ENCODE assay signal across 21 mouse cellular contexts in the genomic region with DNA sequence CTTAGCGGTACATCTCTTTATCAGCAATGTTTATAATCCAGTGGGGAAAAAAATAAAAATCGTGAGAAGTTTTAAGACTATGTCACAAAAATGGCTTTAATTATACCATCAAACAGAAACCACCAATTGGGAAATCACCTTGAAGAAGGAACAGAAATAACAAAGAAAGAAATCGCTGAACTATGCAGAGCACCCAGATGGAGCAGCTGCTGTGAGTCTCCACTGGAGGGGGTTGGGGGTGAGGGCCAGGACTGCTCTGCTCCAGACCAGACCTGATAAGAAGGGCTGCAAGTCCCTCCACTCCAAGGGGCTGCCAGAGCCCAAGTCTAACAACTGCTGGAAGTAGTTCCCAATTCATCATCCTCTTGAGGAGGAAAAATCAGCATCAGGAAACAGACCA. TPM values are rescaled to one million over a fixed set of nuclear protein-coding genes. Genes with fewer than 3 reads are reported as not detected.
DNase-seq lines count a peak whose midpoint lies in the region; ATAC-seq and TF ChIP-seq lines count a peak whose summit lies in the region.
"Had no signal": no experiment of that assay in that cellular context is flagged by ENCODE, and none has a peak within 500 bp of the region (broad histone marks: within the 10 kb centered on the region; RNA-seq: fewer than 3 reads in every experiment).

No protein-coding gene starts in this region.

- no peaks in the 10 kb centered on the region for H3K9me3 ChIP-seq in heart, embryonic 11.5 days (replicated peaks; ENCODE audit: control insufficient read depth, low read length)
- no peaks in the 10 kb centered on the region for H3K9me3 ChIP-seq in liver, embryonic 14.5 days (ENCODE audit: control insufficient read depth, low read length)
- H3K9me3 ChIP-seq in liver, embryonic 11.5 days (ENCODE audit: control insufficient read depth, low read length), result no peaks in the 10 kb centered on the region
- H3K9me3 ChIP-seq in hindbrain, embryonic 13.5 days, result no peaks in the 10 kb centered on the region
- H3K9me3 ChIP-seq: embryonic facial prominence, embryonic 15.5 days; forebrain, embryonic 15.5 days; G1E; heart, embryonic 13.5 days; intestine, embryonic 15.5 days had no signal

- H3K4me1 ChIP-seq in heart, embryonic 11.5 days (ENCODE audit: control insufficient read depth, insufficient read depth, low read length), result peaks cover 3% of the 10 kb centered on the region; the same call in 1 of the 2 replicates
- peaks cover 0 to 10% of the 10 kb centered on the region in 2 experiments; a peak in 2 of 4 replicates for H3K4me1 ChIP-seq in liver, embryonic 14.5 days (replicated peaks; ENCODE audit: control insufficient read depth in 2 of 2, insufficient read depth in 2 of 2, low read length in 1 of 2)
- H3K4me1 ChIP-seq in liver, embryonic 11.5 days (replicated peaks; ENCODE audit: control insufficient read depth, insufficient read depth, low read length), result peaks cover 1% of the 10 kb centered on the region; the same call in 1 of the 2 replicates
- H3K4me1 ChIP-seq in hindbrain, embryonic 13.5 days (replicated peaks), result peaks cover 1% of the 10 kb centered on the region; the same call in 1 of the 2 replicates
- H3K4me1 ChIP-seq: embryonic facial prominence, embryonic 15.5 days; forebrain, embryonic 15.5 days; intestine, embryonic 15.5 days had no signal

- H3K27ac ChIP-seq in heart, embryonic 11.5 days (ENCODE audit: low read depth, low read length), result no peak overlapping the region
- no peak overlapping the region for H3K27ac ChIP-seq in liver, embryonic 14.5 days
- no peak overlapping the region for H3K27ac ChIP-seq in liver, embryonic 11.5 days (ENCODE audit: low read depth, low read length)
- H3K27ac ChIP-seq in hindbrain, embryonic 13.5 days, result no peak overlapping the region
- H3K27ac ChIP-seq: embryonic facial prominence, embryonic 15.5 days; forebrain, embryonic 15.5 days; heart, embryonic 13.5 days; hindbrain, embryonic 14.5 days; intestine, embryonic 15.5 days had no signal

- no peaks in the 10 kb centered on the region for H3K27me3 ChIP-seq in heart, embryonic 11.5 days (ENCODE audit: control insufficient read depth, insufficient read depth, low read length)
- H3K27me3 ChIP-seq in liver, embryonic 14.5 days (ENCODE audit: control insufficient read depth, insufficient read depth, low read length), result no peaks in the 10 kb centered on the region
- no peaks in the 10 kb centered on the region for H3K27me3 ChIP-seq in liver, embryonic 11.5 days (replicated peaks; ENCODE audit: control insufficient read depth, insufficient read depth, low read length)
- H3K27me3 ChIP-seq in hindbrain, embryonic 13.5 days, result no peaks in the 10 kb centered on the region
- H3K27me3 ChIP-seq: embryonic facial prominence, embryonic 15.5 days; forebrain, embryonic 15.5 days; heart, embryonic 13.5 days; intestine, embryonic 15.5 days had no signal

- H3K9ac ChIP-seq in heart, embryonic 11.5 days (ENCODE audit: low read depth, low read length), result no peak overlapping the region
- no peak overlapping the region for H3K9ac ChIP-seq in liver, embryonic 14.5 days (replicated peaks)
- no peak overlapping the region for H3K9ac ChIP-seq in liver, embryonic 11.5 days (ENCODE audit: low read depth, low read length)
- H3K9ac ChIP-seq in hindbrain, embryonic 13.5 days, result no peak overlapping the region
- H3K9ac ChIP-seq: embryonic facial prominence, embryonic 15.5 days; forebrain, embryonic 15.5 days; heart, embryonic 13.5 days; hindbrain, embryonic 14.5 days; intestine, embryonic 15.5 days had no signal

- ATAC-seq in heart, embryonic 11.5 days (replicated peaks; ENCODE audit: insufficient number of reproducible peaks, low FRiP score, low TSS enrichment), result 0 out of 2 replicates have a peak, but pooled peaks have one; percentile 71
- ATAC-seq in liver, embryonic 14.5 days (ENCODE audit: insufficient read depth), result no peak
- ATAC-seq in liver, embryonic 11.5 days (replicated peaks; ENCODE audit: low FRiP score), result no peak
- ATAC-seq in common myeloid progenitor, adult 5-6 weeks (replicated peaks; ENCODE audit: low read depth, poor library complexity, severe bottlenecking), result peak; percentile 62; the same call in 1 of the 2 replicates
- ATAC-seq in hindbrain, embryonic 13.5 days (ENCODE audit: low FRiP score), result no peak
- ATAC-seq: forebrain, embryonic 15.5 days; intestine, embryonic 15.5 days had no signal

- H3K36me3 ChIP-seq in heart, embryonic 11.5 days (ENCODE audit: control insufficient read depth, insufficient read depth, low read length), result no peaks in the 10 kb centered on the region
- H3K36me3 ChIP-seq in liver, embryonic 14.5 days (replicated peaks; ENCODE audit: control insufficient read depth, insufficient read depth, low read depth), result no peaks in the 10 kb centered on the region
- no peaks in the 10 kb centered on the region for H3K36me3 ChIP-seq in liver, embryonic 11.5 days (ENCODE audit: control insufficient read depth, insufficient read depth, low read length)
- H3K36me3 ChIP-seq in hindbrain, embryonic 13.5 days, result peaks cover 7% of the 10 kb centered on the region; the same call in 1 of the 2 replicates
- H3K36me3 ChIP-seq: embryonic facial prominence, embryonic 15.5 days; G1E; heart, embryonic 13.5 days; intestine, embryonic 15.5 days had no signal

- no peak for TF ChIP-seq EP300 in liver, embryonic 14.5 days (IDR thresholded peaks at IDR 0.05; ENCODE audit: low read depth)

- 0 out of 2 replicates have a peak, but pooled peaks have one; percentile 21 for TF ChIP-seq CTCF in liver, embryonic 14.5 days (IDR thresholded peaks at IDR 0.05; ENCODE audit: low read depth)

- H3K4me2 ChIP-seq in heart, embryonic 11.5 days, result no peak overlapping the region
- H3K4me2 ChIP-seq in liver, embryonic 14.5 days (ENCODE audit: low read depth), result no peak overlapping the region
- H3K4me2 ChIP-seq in liver, embryonic 11.5 days, result no peak overlapping the region
- H3K4me2 ChIP-seq in hindbrain, embryonic 13.5 days, result no peak overlapping the region
- H3K4me2 ChIP-seq: embryonic facial prominence, embryonic 15.5 days; forebrain, embryonic 15.5 days; heart, embryonic 13.5 days; hindbrain, embryonic 14.5 days; intestine, embryonic 15.5 days had no signal

- DNase-seq in heart, postnatal 10 days, result no peak
- DNase-seq in liver, embryonic 14.5 days (ENCODE audit: low read depth in 3 of 3, low spot score in 3 of 3), result no peak
- DNase-seq in liver, embryonic 11.5 days (ENCODE audit: low spot score), result no peak
- no peak for DNase-seq in frontal cortex, postnatal 36 days (ENCODE audit: low spot score in 2 of 2)
- no peak for DNase-seq in testis, postnatal 14 days (ENCODE audit: low spot score)
- DNase-seq: adrenal gland, postnatal 10 days; cerebellum, adult 11-12 months; cerebellum, adult 9-10 months; cerebellum, postnatal 25 days; gastrocnemius, postnatal 10 days; heart, postnatal 14 days had no signal

- intact Hi-C loops in heart, postnatal 10 days (cut with DNase I), result no loop called here

- WGBS in heart, embryonic 11.5 days (ENCODE audit: insufficient replicate concordance), result 55% methylated on average over 3 of the region's 3 CpGs
- 57% methylated on average over 3 of the region's 3 CpGs for WGBS in liver, embryonic 14.5 days (ENCODE audit: insufficient replicate concordance)
- 66% methylated on average over 3 of the region's 3 CpGs for whole genome bisulfite sequencing in liver, embryonic 11.5 days
- WGBS in hindbrain, embryonic 13.5 days, result 74% methylated on average over 3 of the region's 3 CpGs

- H3K4me3 ChIP-seq in heart, embryonic 11.5 days (ENCODE audit: low read depth, low read length), result no peak overlapping the region
- no peak overlapping the region for H3K4me3 ChIP-seq in liver, embryonic 14.5 days (ENCODE audit: insufficient read depth in 1 of 2, low read depth in 2 of 2, low read length in 2 of 2)
- no peak overlapping the region for H3K4me3 ChIP-seq in liver, embryonic 11.5 days (ENCODE audit: low read depth, low read length)
- no peak overlapping the region for H3K4me3 ChIP-seq in hindbrain, embryonic 13.5 days
- H3K4me3 ChIP-seq: embryonic facial prominence, embryonic 15.5 days; erythroblast, embryonic 14.5 days; forebrain, embryonic 15.5 days; heart, embryonic 13.5 days; intestine, embryonic 15.5 days had no signal

RNA-seq across cellular contexts. Expression of a gene that starts 23.3 kb away (rescaled TPM):
- polyA plus RNA-seq in heart, embryonic 11.5 days (2014; fragmentation: Nextera tagmentation; extraction: Ambion mirVana), result 7.6 and 12.5 TPM in 2 replicates
- 10 to 100 TPM; 19.1 to 22.1 TPM for total RNA-seq in heart, postnatal 10 days (2021)
- 0.92 and 0.99 TPM in 2 replicates for polyA plus RNA-seq in liver, embryonic 14.5 days (2012; rRNA removed)
- 0.78 and 0.98 TPM in 2 replicates for polyA plus RNA-seq in liver, embryonic 14.5 days (2014; fragmentation: Nextera tagmentation; extraction: Ambion mirVana)
- 2.5 and 2.6 TPM in 2 replicates for polyA plus RNA-seq in liver, embryonic 11.5 days (2014; fragmentation: Nextera tagmentation; extraction: Ambion mirVana)
- total RNA-seq in common myeloid progenitor, adult 5-6 weeks (2017), result 3.2 and 7.7 TPM in 2 replicates
- 43.3 and 44.0 TPM in 2 replicates for polyA plus RNA-seq in hindbrain, embryonic 13.5 days (2015; fragmentation: Nextera tagmentation; extraction: Ambion mirVana)
- polyA plus RNA-seq: G1E had no signal

Comparison
In these comparisons a context has a peak if more than half of its experiments do, and no peak if none do; other contexts are left out.
1. ATAC-seq: peak in heart, embryonic 11.5 days (single experiment) and common myeloid progenitor, adult 5-6 weeks (single experiment); none in liver, embryonic 14.5 days (single experiment), liver, embryonic 11.5 days (single experiment) and hindbrain, embryonic 13.5 days (single experiment).